Mouse (Mus musculus): ENCODE measurements at regions not wholly inside any gene's neighbourhood (a gene's known extent, or its start where the extent isn't known, plus 50 kb on each side); places are given as distances from the start of the nearest gene placed in this dataset.

DNA sequence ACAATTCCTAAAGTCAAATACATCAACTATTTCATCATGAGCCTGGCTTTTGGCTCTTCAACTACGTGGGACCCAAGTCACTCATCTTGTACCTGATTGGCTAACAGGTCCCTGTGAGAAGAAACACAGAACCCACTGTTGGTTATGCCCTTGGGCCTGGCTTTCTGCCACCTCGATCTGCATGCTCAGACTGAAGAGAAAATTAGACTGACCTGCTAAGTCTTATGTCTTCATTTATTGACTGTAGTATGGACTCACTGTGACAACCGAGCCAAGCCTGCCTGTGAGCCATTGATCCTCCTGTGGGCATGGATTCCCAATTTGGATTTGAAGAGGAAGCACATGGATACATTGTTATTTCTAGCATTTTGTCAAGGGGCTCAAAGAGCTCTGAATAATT lies 166.3 kb upstream of the Sox2 start:
- Histone ChIP-seq H3K4me3 (ENCODE audit: low read depth, low read length) (no peak overlapping the region), H3K4me1 (ENCODE audit: control insufficient read depth, insufficient read depth, low read length) (peaks cover 21% of the 10 kb centered on the region), H3K27ac (ENCODE audit: low read length) (no peak overlapping the region), H3K9me3 (replicated peaks; ENCODE audit: control insufficient read depth, low read length, poor library complexity, severe bottlenecking) (no peaks in the 10 kb centered on the region), H3K36me3 (ENCODE audit: control insufficient read depth, insufficient read depth, low read length) (no peaks in the 10 kb centered on the region), H3K27me3 (ENCODE audit: control insufficient read depth, insufficient read depth, low read depth, low read length) (no peaks in the 10 kb centered on the region; the same call in 1 of the 2 replicates), H3K9ac (ENCODE audit: low read depth, low read length) (no peak overlapping the region), H3K4me2 (ENCODE audit: low read length) (no peak overlapping the region)
- ATAC-seq = no peak
- 46% methylated on average over 3 of the region's 3 CpGs for WGBS

DNA sequence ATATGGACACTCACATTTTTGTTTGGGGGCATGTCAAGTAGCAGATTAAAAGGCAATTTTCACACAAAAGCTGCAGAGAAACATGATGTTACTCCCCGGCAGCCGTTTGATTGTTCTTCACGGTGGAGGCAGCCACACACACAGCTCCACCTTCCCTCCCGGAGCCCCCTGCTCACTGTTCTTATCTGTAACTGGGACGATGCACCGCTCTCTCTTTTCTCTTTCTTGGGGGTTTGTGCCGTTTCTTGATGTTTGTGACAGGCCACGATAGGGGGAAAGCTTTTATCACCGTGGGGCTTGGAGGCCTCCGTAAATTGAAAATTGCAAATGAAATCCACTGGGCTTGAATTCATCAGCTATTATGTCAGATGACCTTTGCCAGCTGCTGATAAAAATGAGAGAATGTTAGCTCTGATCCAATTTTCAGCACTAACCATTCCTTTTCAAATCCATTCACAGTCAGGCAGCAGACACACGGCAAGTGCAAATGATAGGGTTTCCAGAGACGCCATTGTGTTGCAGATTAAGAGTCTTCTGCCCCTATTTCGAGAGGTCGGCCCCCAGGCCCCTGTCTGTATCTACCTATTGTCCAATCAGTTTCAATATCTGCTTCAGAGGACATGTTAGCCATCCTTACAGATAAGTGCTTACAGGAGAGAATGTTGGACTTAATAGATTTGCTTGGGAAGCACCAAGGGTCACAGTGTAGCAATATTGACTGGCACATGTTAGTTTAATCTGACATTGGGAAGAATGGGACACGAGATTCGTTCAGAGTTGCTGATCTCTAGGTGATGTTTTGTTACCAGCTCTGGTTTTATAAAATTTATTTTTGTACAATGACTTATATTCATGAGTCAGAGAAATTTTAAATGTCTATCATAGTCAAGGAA lies 168.1 kb upstream of the Sox2 start:
- H3K27me3 ChIP-seq (ENCODE audit: control insufficient read depth, insufficient read depth, low read depth, low read length) = no peaks in the 10 kb centered on the region; the same call in 1 of the 2 replicates
- peak; percentile 49; the same call in 1 of the 2 replicates for ATAC-seq
- H3K9ac ChIP-seq (ENCODE audit: low read depth, low read length) = no peak overlapping the region
- 9% methylated on average over 16 of the region's 16 CpGs for WGBS
- H3K4me3 ChIP-seq (ENCODE audit: low read depth, low read length) = no peak overlapping the region
- no peaks in the 10 kb centered on the region for H3K36me3 ChIP-seq (ENCODE audit: control insufficient read depth, insufficient read depth, low read length)
- H3K4me2 ChIP-seq (ENCODE audit: low read length) = peak overlapping the region; percentile 13
- H3K9me3 ChIP-seq (replicated peaks; ENCODE audit: control insufficient read depth, low read length, poor library complexity, severe bottlenecking) = no peaks in the 10 kb centered on the region
- peaks cover 21% of the 10 kb centered on the region for H3K4me1 ChIP-seq (ENCODE audit: control insufficient read depth, insufficient read depth, low read length)
- H3K27ac ChIP-seq (ENCODE audit: low read length) = peak overlapping the region; percentile 46; the same call in 1 of the 2 replicates

DNA sequence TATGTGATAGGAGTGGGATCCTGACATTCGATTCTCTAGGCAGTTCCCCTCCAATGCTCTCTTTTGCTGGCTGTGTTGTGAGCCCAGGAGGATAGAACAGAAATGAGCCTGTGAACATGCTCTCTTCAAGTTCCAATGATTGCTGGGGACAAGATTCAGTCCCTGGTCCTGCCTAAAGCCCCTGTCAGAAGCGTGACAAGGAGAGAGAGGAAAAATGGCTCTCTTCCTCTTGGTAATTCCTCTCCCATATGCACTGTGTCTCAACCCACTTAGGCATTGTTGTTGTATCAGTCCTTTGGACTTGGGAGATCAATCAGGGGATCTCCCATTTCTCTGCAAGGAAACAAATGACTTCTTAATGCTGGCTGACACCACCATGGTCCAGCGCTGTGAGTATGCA lies 168.9 kb upstream of the Sox2 start:
- Histone ChIP-seq H3K9me3 (replicated peaks; ENCODE audit: control insufficient read depth, low read length, poor library complexity, severe bottlenecking) (no peaks in the 10 kb centered on the region), H3K4me2 (ENCODE audit: low read length) (no peak overlapping the region), H3K4me3 (ENCODE audit: low read depth, low read length) (no peak overlapping the region), H3K4me1 (ENCODE audit: control insufficient read depth, insufficient read depth, low read length) (peaks cover 16% of the 10 kb centered on the region), H3K9ac (ENCODE audit: low read depth, low read length) (no peak overlapping the region), H3K27me3 (ENCODE audit: control insufficient read depth, insufficient read depth, low read depth, low read length) (no peaks in the 10 kb centered on the region; the same call in 1 of the 2 replicates), H3K27ac (ENCODE audit: low read length) (peak overlapping the region; percentile 46), H3K36me3 (ENCODE audit: control insufficient read depth, insufficient read depth, low read length) (no peaks in the 10 kb centered on the region)
- no peak for ATAC-seq
- 20% methylated on average over 3 of the region's 3 CpGs for WGBS

DNA sequence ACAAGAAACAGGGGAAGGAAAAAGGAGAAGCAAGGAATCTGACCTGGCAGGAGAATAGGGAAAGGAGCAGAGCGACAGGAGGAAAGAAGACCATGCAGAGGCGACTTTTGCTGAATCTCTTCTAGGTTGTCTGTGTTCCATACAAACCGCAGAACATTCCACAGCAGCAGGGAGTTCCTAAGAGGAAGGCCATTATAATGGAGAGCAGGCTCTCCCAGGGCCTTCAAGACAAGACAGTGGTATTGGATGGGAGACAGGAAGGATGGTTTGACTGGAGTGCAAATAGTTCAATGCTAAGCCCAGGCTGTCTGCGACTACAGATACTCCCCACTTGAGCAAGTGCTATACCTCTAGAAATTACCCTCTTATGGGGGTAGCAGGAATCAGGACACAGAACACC lies 176.1 kb upstream of the Sox2 start:
- no peaks in the 10 kb centered on the region for H3K4me1 ChIP-seq (ENCODE audit: control insufficient read depth, insufficient read depth, low read length)
- H3K4me2 ChIP-seq (ENCODE audit: low read length) = no peak overlapping the region
- 47% methylated on average over 4 of the region's 4 CpGs for WGBS
- no peak for ATAC-seq
- H3K9me3 ChIP-seq (replicated peaks; ENCODE audit: control insufficient read depth, low read length, poor library complexity, severe bottlenecking) = no peaks in the 10 kb centered on the region
- H3K36me3 ChIP-seq (ENCODE audit: control insufficient read depth, insufficient read depth, low read length) = no peaks in the 10 kb centered on the region
- H3K4me3 ChIP-seq (ENCODE audit: low read depth, low read length) = no peak overlapping the region
- H3K27ac ChIP-seq (ENCODE audit: low read length) = no peak overlapping the region
- H3K27me3 ChIP-seq (ENCODE audit: control insufficient read depth, insufficient read depth, low read depth, low read length) = no peaks in the 10 kb centered on the region
- H3K9ac ChIP-seq (ENCODE audit: low read depth, low read length) = no peak overlapping the region

GRCm38 (mm10) chr3:34470721-34471120 lies 179.5 kb upstream of the Sox2 start:
- WGBS = 84% methylated on average over 5 of the region's 5 CpGs
- H3K27ac ChIP-seq (ENCODE audit: low read length) = no peak overlapping the region
- H3K9me3 ChIP-seq (replicated peaks; ENCODE audit: control insufficient read depth, low read length, poor library complexity, severe bottlenecking) = no peaks in the 10 kb centered on the region
- 0 out of 2 replicates have a peak, but pooled peaks cover 3% of the 10 kb centered on the region for H3K4me1 ChIP-seq (ENCODE audit: control insufficient read depth, insufficient read depth, low read length)
- H3K4me2 ChIP-seq (ENCODE audit: low read length) = no peak overlapping the region
- no peak overlapping the region for H3K4me3 ChIP-seq (ENCODE audit: low read depth, low read length)
- H3K27me3 ChIP-seq (ENCODE audit: control insufficient read depth, insufficient read depth, low read depth, low read length) = no peaks in the 10 kb centered on the region
- H3K9ac ChIP-seq (ENCODE audit: low read depth, low read length) = no peak overlapping the region
- H3K36me3 ChIP-seq (ENCODE audit: control insufficient read depth, insufficient read depth, low read length) = no peaks in the 10 kb centered on the region
- ATAC-seq = no peak

DNA sequence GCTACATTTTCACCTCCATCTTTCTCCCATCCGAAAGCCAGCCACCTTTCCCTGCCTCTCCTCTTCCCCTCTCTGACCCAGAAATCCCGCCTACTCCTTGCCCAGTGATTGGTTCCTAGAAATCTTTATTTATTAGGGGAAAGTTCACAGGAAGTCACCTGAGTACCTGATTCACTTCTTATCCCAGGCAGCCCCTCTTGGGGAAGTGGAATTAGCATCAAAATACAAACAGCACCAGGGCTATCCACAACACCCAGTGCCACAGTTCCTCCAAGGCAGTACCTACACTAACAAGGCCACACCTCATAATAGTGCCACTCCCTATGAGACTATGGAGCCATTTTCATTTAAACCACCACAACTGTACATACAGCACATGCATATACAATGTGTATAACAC lies 180.3 kb upstream of the Sox2 start:
- H3K36me3 ChIP-seq (ENCODE audit: control insufficient read depth, insufficient read depth, low read length) = no peaks in the 10 kb centered on the region

DNA sequence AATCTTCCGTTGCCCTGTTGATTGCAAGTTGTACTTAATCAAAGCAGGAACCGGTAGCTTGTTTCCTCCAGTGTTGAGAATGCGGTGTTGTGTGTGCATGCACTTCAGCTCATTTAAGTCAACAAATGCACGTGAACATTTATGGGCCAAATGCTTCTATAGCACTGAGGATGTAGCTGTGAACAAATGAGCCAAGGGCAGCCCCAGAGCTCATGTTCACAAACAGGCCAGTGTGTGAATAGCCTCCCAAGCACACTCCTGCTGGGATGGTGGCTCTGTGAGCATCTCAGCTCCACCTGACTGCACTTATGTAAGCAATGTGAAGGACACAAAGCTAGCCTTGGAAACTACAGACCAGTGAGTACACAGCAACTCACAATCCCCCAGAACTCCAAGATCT lies 183.9 kb upstream of the Sox2 start:
- no peaks in the 10 kb centered on the region for H3K27me3 ChIP-seq (ENCODE audit: control insufficient read depth, insufficient read depth, low read depth, low read length)
- WGBS = 64% methylated on average over 4 of the region's 4 CpGs
- no peaks in the 10 kb centered on the region for H3K36me3 ChIP-seq (ENCODE audit: control insufficient read depth, insufficient read depth, low read length)
- no peak overlapping the region for H3K4me3 ChIP-seq (ENCODE audit: low read depth, low read length)
- no peak overlapping the region for H3K27ac ChIP-seq (ENCODE audit: low read length)
- no peak overlapping the region for H3K4me2 ChIP-seq (ENCODE audit: low read length)
- no peaks in the 10 kb centered on the region for H3K9me3 ChIP-seq (replicated peaks; ENCODE audit: control insufficient read depth, low read length, poor library complexity, severe bottlenecking)
- H3K9ac ChIP-seq (ENCODE audit: low read depth, low read length) = no peak overlapping the region
- H3K4me1 ChIP-seq (ENCODE audit: control insufficient read depth, insufficient read depth, low read length) = peaks cover 3% of the 10 kb centered on the region; the same call in 1 of the 2 replicates
- ATAC-seq = no peak

More for the DNA sequence above, 180.3 kb upstream of the Sox2 start:
- peaks cover 3% of the 10 kb centered on the region; the same call in 1 of the 2 replicates for H3K4me1 ChIP-seq (ENCODE audit: control insufficient read depth, insufficient read depth, low read length)
- no peak overlapping the region for H3K9ac ChIP-seq (ENCODE audit: low read depth, low read length)
- H3K27ac ChIP-seq (ENCODE audit: low read length) = no peak overlapping the region
- no peaks in the 10 kb centered on the region for H3K9me3 ChIP-seq (replicated peaks; ENCODE audit: control insufficient read depth, low read length, poor library complexity, severe bottlenecking)
- H3K4me2 ChIP-seq (ENCODE audit: low read length) = no peak overlapping the region
- no peak overlapping the region for H3K4me3 ChIP-seq (ENCODE audit: low read depth, low read length)
- H3K27me3 ChIP-seq (ENCODE audit: control insufficient read depth, insufficient read depth, low read depth, low read length) = no peaks in the 10 kb centered on the region
- 91% methylated on average over 2 of the region's 2 CpGs for WGBS
- ATAC-seq = no peak

DNA sequence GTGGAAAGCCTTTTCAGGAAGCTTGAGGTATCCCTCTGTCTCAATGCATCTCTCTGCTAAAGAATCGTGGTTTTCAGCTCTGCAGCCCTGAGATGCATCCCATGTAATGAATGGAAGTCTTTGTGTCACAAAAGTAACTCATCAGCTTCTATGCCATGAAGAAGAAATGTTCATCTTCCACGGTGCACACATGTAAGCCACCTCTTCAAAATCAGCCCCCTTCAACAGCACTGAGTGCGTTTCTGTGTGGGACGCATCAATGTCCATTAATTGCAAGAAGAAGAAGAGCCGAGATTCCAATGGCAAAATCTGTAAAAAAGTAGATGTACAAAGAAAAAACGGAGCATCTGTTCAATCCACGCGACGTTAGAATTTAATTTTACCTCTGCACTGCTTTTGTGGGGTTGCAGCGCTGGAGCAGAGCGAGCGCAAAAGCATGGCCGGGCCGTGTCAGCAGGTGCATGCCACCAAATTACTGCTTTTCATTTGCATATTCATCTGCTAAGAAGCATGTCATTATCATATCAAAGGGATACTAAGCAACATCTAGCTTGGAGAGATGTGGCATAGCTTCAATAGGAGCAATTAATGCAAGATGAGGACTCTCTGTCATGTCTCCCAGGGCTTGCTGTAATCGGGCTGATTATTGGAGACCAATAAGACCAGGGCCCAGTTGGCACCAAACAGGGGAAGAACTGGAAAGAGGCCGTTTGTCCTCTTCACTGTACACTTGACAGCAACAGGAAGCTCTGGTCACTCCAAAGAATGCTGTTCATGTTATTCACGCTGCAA lies 185.0 kb upstream of the Sox2 start:
- no peaks in the 10 kb centered on the region for H3K27me3 ChIP-seq (ENCODE audit: control insufficient read depth, insufficient read depth, low read depth, low read length)
- H3K9ac ChIP-seq (ENCODE audit: low read depth, low read length) = no peak overlapping the region
- H3K36me3 ChIP-seq (ENCODE audit: control insufficient read depth, insufficient read depth, low read length) = no peaks in the 10 kb centered on the region
- peaks cover 3% of the 10 kb centered on the region; the same call in 1 of the 2 replicates for H3K4me1 ChIP-seq (ENCODE audit: control insufficient read depth, insufficient read depth, low read length)
- no peak overlapping the region for H3K4me3 ChIP-seq (ENCODE audit: low read depth, low read length)
- no peaks in the 10 kb centered on the region for H3K9me3 ChIP-seq (replicated peaks; ENCODE audit: control insufficient read depth, low read length, poor library complexity, severe bottlenecking)
- 34% methylated on average over 17 of the region's 17 CpGs for WGBS
- no peak overlapping the region for H3K27ac ChIP-seq (ENCODE audit: low read length)
- ATAC-seq = peak; percentile 66
- H3K4me2 ChIP-seq (ENCODE audit: low read length) = peak overlapping the region; percentile 7; the same call in 1 of the 2 replicates

- ATAC-seq = no peak
- WGBS = 89% methylated on average over 6 of the region's 6 CpGs
These were observed 191.4 kb upstream of the Sox2 start for GRCm38 (mm10) chr3:34458766-34459165.

More at GRCm38 (mm10) chr3:34458766-34459165, 191.4 kb upstream of the Sox2 start:
- H3K27ac ChIP-seq (ENCODE audit: low read length) = no peak overlapping the region
- H3K27me3 ChIP-seq (ENCODE audit: control insufficient read depth, insufficient read depth, low read depth, low read length) = no peaks in the 10 kb centered on the region
- peaks cover 10% of the 10 kb centered on the region; the same call in 1 of the 2 replicates for H3K4me1 ChIP-seq (ENCODE audit: control insufficient read depth, insufficient read depth, low read length)
- H3K4me2 ChIP-seq (ENCODE audit: low read length) = no peak overlapping the region
- no peak overlapping the region for H3K4me3 ChIP-seq (ENCODE audit: low read depth, low read length)
- H3K36me3 ChIP-seq (ENCODE audit: control insufficient read depth, insufficient read depth, low read length) = no peaks in the 10 kb centered on the region
- no peak overlapping the region for H3K9ac ChIP-seq (ENCODE audit: low read depth, low read length)
- H3K9me3 ChIP-seq (replicated peaks; ENCODE audit: control insufficient read depth, low read length, poor library complexity, severe bottlenecking) = no peaks in the 10 kb centered on the region

Data from midbrain, embryonic 16.5 days (tissue).